Mouse (Mus musculus) embryonic facial prominence, embryonic 15.5 days (tissue): ENCODE results near the gene Dtwd1. TPM values are rescaled to one million over a fixed set of nuclear protein-coding genes. Genes with fewer than 3 reads are reported as not detected.
"Not testable (repeated sequence)": the region's sequence is repeated elsewhere in the genome, so short reads cannot be mapped to it uniquely, and the experiment has no call there.

Experiments used
- ATAC-seq: fragments of 200-750 bp; cut with Nextera tagmentation; 2 replicates; pipeline ENCODE4 v1.8.0; 2017; ENCODE audit warnings: low read depth, moderate TSS enrichment; ENCODE audit not compliant: insufficient number of reproducible peaks, low FRiP score, low TSS enrichment
- H3K27ac ChIP-seq: fragments of 300-500 bp; sonication (generic); replicated peaks from 2 replicates; pipeline ENCODE4 v1.5.1; 2015; ENCODE audit warnings: mild to moderate bottlenecking, inconsistent platforms
- H3K27me3 ChIP-seq: fragments of 300-500 bp; sonication (generic); 2 replicates; pipeline ENCODE4 v1.6.1; 2015; ENCODE audit warnings: inconsistent platforms
- H3K36me3 ChIP-seq: fragments of 300-500 bp; sonication (generic); 2 replicates; pipeline ENCODE4 v1.6.1; 2015; ENCODE audit warnings: mild to moderate bottlenecking, inconsistent platforms
- H3K4me1 ChIP-seq: fragments of 300-500 bp; sonication (generic); 2 replicates; pipeline ENCODE4 v1.6.1; 2015; ENCODE audit warnings: inconsistent platforms
- H3K4me2 ChIP-seq: fragments of 300-500 bp; sonication (generic); replicated peaks from 2 replicates; pipeline ENCODE4 v1.6.1; 2015; ENCODE audit warnings: mild to moderate bottlenecking, inconsistent platforms
- H3K4me3 ChIP-seq: fragments of 300-500 bp; sonication (generic); replicated peaks from 2 replicates; pipeline ENCODE4 v1.5.1; 2015; ENCODE audit warnings: mild to moderate bottlenecking, inconsistent platforms
- H3K9ac ChIP-seq: fragments of 300-500 bp; sonication (generic); 2 replicates; pipeline ENCODE4 v1.6.1; 2015; ENCODE audit warnings: inconsistent platforms
- H3K9me3 ChIP-seq: fragments of 300-500 bp; sonication (generic); replicated peaks from 2 replicates; pipeline ENCODE4 v1.6.1; 2016; ENCODE audit warnings: inconsistent platforms
- WGBS: fragments of 180-500 bp; shearing (Covaris S2); methylation state at CpG from one replicate; pipeline ENCODE4 v1.1.7; 2015; 5-methylcytosine and 5-hydroxymethylcytosine counted together
- polyA plus RNA-seq: library from polyadenylated mRNA; unstranded; fragments of >200 nt; fragmentation: Nextera tagmentation; extraction: Ambion mirVana; gene quantifications from 2 replicates; pipeline ENCODE4 v1.2.1, GENCODE M21; 2015

Gene Dtwd1
- polyA plus RNA-seq, 1 experiment from 2014 or later: 27.1 TPM

- WGBS: 58% methylated on average over 6 of the region's 6 CpGs
- Histone ChIP-seq H3K27me3 (no peaks in the 10 kb centered on the region), H3K36me3 (no peaks in the 10 kb centered on the region), H3K27ac (no peak overlapping the region), H3K4me2 (no peak overlapping the region), H3K4me1 (no peaks in the 10 kb centered on the region), H3K4me3 (no peak overlapping the region), H3K9me3 (no peaks in the 10 kb centered on the region), H3K9ac (no peak overlapping the region)
- ATAC-seq: no peak
Measured at GRCm38 (mm10) chr2:126211011-126211680, 59.2 kb downstream of the Dtwd1 start.

DNA sequence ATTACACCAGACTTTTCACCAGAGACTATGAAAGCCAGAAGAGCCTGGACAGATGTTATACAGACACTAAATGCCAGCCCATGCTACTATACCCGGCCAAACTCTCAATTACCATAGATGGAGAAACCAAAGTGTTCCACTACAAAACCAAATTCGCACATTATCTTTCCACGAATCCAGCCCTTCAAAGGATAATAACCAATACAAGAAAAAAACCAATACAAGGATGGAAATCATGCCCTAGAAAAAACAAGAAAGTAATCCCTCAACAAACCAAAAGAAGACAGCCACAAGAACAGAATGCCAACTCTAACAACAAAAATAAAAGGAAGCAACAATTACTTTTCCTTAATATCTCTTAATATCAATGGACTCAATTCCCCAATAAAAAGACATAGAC, 62.9 kb downstream of the Dtwd1 start, which contains the start of gene Gm17555:
Gene Gm17555, plus strand, starts transcription at position 301 of the 400 bp plus-strand sequence.
- not testable (repeated sequence) for H3K9ac ChIP-seq, H3K4me3 ChIP-seq, H3K27me3 ChIP-seq, H3K4me1 ChIP-seq, ATAC-seq, H3K27ac ChIP-seq, H3K4me2 ChIP-seq, H3K36me3 ChIP-seq, H3K9me3 ChIP-seq
- 82% methylated on average over 3 of the region's 3 CpGs for WGBS

Other genes starting within 250 kb of the Dtwd1 start
- gene Fgf7, start 117.5 kb upstream of the Dtwd1 start, polyA plus RNA-seq: 14.8 and 15.8 TPM in 2 replicates
- not detected in 2 replicates for gene Fam227b, start 137 bp upstream of the Dtwd1 start, polyA plus RNA-seq
- not detected in 2 replicates for gene Gm17555, start 63.0 kb downstream of the Dtwd1 start, polyA plus RNA-seq